Mouse (Mus musculus) lung, postnatal 0 days (tissue): ENCODE results near the gene Usp22.

Experiments used
- CTCF ChIP-seq: IDR thresholded peaks from 2 replicates; pipeline ENCODE4 v1.5.1; 2016; ENCODE audit warnings: antibody characterized with exemption, mild to moderate bottlenecking
- EP300 ChIP-seq: IDR thresholded peaks from 2 replicates; pipeline ENCODE4 v1.6.1; 2016; ENCODE audit warnings: antibody characterized with exemption, mild to moderate bottlenecking, control low read depth

DNA sequence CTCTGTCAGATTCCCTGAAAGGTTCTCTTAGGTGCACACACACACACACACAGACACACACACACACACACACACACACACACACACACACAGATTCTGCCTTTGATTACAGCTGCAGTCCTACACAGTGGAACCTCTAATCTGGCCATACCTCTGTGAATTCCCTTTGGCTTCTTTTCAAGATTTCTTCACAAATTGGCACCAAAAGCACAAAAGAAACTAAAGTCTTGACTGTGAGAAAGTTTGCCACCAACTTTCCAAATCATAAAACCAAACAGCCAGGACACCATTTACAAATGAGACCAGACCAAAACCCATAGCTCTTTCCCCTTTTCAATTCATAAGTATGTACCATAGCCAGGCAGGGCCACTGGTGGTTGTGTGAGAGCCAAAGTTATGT lies 23.1 kb upstream of the Usp22 start:
- TF ChIP-seq CTCF (no peak), EP300 (no peak)
